Mouse (Mus musculus): Measurements from ENCODE around the gene Mrpl23. TPM values are rescaled to one million over a fixed set of nuclear protein-coding genes. Genes with fewer than 3 reads are reported as not detected.

Mrpl23 gene
- polyA plus RNA-seq, 1 experiment from 2014 or later: 21.6 TPM

GRCm38 (mm10) chr7:142533059-142533855 is 771 bp downstream of the Mrpl23 start:
- H3K9ac ChIP-seq: peak overlapping the region; percentile 76
- ATAC-seq (ENCODE audit: low FRiP score) (peak; percentile 92), DNase-seq (ENCODE audit: low spot score) (peak; percentile 89)
- WGBS: 1% methylated on average over 35 of the region's 44 CpGs
- H3K4me2 ChIP-seq (replicated peaks): peak overlapping the region; percentile 72
- no peaks in the 10 kb centered on the region for H3K9me3 ChIP-seq (ENCODE audit: control insufficient read depth, low read length)
- H3K36me3 ChIP-seq (replicated peaks; ENCODE audit: control insufficient read depth, insufficient read depth): peaks cover 10% of the 10 kb centered on the region; the same call in 1 of the 2 replicates
- no peaks in the 10 kb centered on the region for H3K27me3 ChIP-seq (ENCODE audit: control insufficient read depth, insufficient read depth, low read length)
- peak overlapping the region; percentile 75 for H3K27ac ChIP-seq
- H3K4me3 ChIP-seq (replicated peaks; ENCODE audit: low read length): peak overlapping the region; percentile 67
- peaks cover 18% of the 10 kb centered on the region for H3K4me1 ChIP-seq (replicated peaks; ENCODE audit: control insufficient read depth, insufficient read depth, low read length)

GRCm38 (mm10) chr7:142535116-142535515 is 2.6 kb downstream of the Mrpl23 start:
- peaks cover 28% of the 10 kb centered on the region for H3K4me1 ChIP-seq (replicated peaks; ENCODE audit: control insufficient read depth, insufficient read depth, low read length)
- H3K4me3 ChIP-seq (replicated peaks; ENCODE audit: low read length): no peak overlapping the region
- H3K4me2 ChIP-seq (replicated peaks): no peak overlapping the region
- DNase-seq (ENCODE audit: low spot score) (no peak), ATAC-seq (ENCODE audit: low FRiP score) (no peak)
- no peak overlapping the region for H3K27ac ChIP-seq
- peaks cover 16% of the 10 kb centered on the region; the same call in 1 of the 2 replicates for H3K36me3 ChIP-seq (replicated peaks; ENCODE audit: control insufficient read depth, insufficient read depth)
- 87% methylated on average over 4 of the region's 4 CpGs for WGBS
- H3K9ac ChIP-seq: no peak overlapping the region
- no peaks in the 10 kb centered on the region for H3K27me3 ChIP-seq (ENCODE audit: control insufficient read depth, insufficient read depth, low read length)
- no peaks in the 10 kb centered on the region for H3K9me3 ChIP-seq (ENCODE audit: control insufficient read depth, low read length)

DNA sequence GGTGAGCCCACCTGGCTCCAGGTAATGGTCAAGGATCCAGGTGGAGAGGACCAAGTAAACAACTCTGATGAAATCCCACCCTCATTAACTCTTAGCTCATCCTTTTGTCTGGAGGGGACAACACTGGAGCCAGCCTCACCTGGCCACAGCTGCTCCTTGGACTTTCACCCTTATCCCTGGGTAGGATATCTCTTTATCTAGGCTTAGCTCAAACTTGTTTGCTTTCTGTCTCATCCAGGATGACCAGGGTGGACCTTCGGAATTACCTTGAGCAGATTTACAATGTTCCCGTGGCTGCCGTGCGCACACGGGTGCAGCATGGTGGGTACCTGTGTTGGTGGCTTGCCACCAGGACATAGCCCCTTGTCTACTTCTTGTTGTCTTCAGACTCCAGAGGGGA is 3.3 kb downstream of the Mrpl23 start:
- no peak overlapping the region for H3K27ac ChIP-seq
- peaks cover 19% of the 10 kb centered on the region for H3K36me3 ChIP-seq (replicated peaks; ENCODE audit: control insufficient read depth, insufficient read depth)
- H3K9ac ChIP-seq: no peak overlapping the region
- H3K27me3 ChIP-seq (ENCODE audit: control insufficient read depth, insufficient read depth, low read length): no peaks in the 10 kb centered on the region
- H3K4me1 ChIP-seq (replicated peaks; ENCODE audit: control insufficient read depth, insufficient read depth, low read length): peaks cover 28% of the 10 kb centered on the region
- H3K4me3 ChIP-seq (replicated peaks; ENCODE audit: low read length): no peak overlapping the region
- DNase-seq (ENCODE audit: low spot score): no peak
- H3K9me3 ChIP-seq (ENCODE audit: control insufficient read depth, low read length): no peaks in the 10 kb centered on the region
- no peak for ATAC-seq (ENCODE audit: low FRiP score)
- WGBS: over 99% methylated on average over 5 of the region's 5 CpGs
- H3K4me2 ChIP-seq (replicated peaks): no peak overlapping the region

GRCm38 (mm10) chr7:142537181-142537580 is 4.7 kb downstream of the Mrpl23 start:
- Histone ChIP-seq H3K4me2 (replicated peaks) (no peak overlapping the region), H3K36me3 (replicated peaks; ENCODE audit: control insufficient read depth, insufficient read depth) (peaks cover 29% of the 10 kb centered on the region), H3K9ac (no peak overlapping the region), H3K4me3 (replicated peaks; ENCODE audit: low read length) (no peak overlapping the region), H3K27me3 (ENCODE audit: control insufficient read depth, insufficient read depth, low read length) (no peaks in the 10 kb centered on the region), H3K4me1 (replicated peaks; ENCODE audit: control insufficient read depth, insufficient read depth, low read length) (peaks cover 28% of the 10 kb centered on the region), H3K9me3 (ENCODE audit: control insufficient read depth, low read length) (no peaks in the 10 kb centered on the region), H3K27ac (no peak overlapping the region)
- DNase-seq (ENCODE audit: low spot score): no peak
- ATAC-seq (ENCODE audit: low FRiP score): no peak
- WGBS: 75% methylated on average over 5 of the region's 5 CpGs

GRCm38 (mm10) chr7:142537879-142538278 is 5.4 kb downstream of the Mrpl23 start:
- WGBS: 10% methylated on average over 6 of the region's 6 CpGs
- Histone ChIP-seq H3K4me2 (replicated peaks) (no peak overlapping the region), H3K27me3 (ENCODE audit: control insufficient read depth, insufficient read depth, low read length) (no peaks in the 10 kb centered on the region), H3K9me3 (ENCODE audit: control insufficient read depth, low read length) (no peaks in the 10 kb centered on the region), H3K27ac (peak overlapping the region; percentile 45; the same call in 1 of the 2 replicates), H3K4me1 (replicated peaks; ENCODE audit: control insufficient read depth, insufficient read depth, low read length) (peaks cover 28% of the 10 kb centered on the region), H3K4me3 (replicated peaks; ENCODE audit: low read length) (no peak overlapping the region), H3K9ac (peak overlapping the region; percentile 26; the same call in 1 of the 2 replicates), H3K36me3 (replicated peaks; ENCODE audit: control insufficient read depth, insufficient read depth) (peaks cover 29% of the 10 kb centered on the region)
- ATAC-seq (ENCODE audit: low FRiP score) (no peak), DNase-seq (ENCODE audit: low spot score) (peak; percentile 84)

DNA sequence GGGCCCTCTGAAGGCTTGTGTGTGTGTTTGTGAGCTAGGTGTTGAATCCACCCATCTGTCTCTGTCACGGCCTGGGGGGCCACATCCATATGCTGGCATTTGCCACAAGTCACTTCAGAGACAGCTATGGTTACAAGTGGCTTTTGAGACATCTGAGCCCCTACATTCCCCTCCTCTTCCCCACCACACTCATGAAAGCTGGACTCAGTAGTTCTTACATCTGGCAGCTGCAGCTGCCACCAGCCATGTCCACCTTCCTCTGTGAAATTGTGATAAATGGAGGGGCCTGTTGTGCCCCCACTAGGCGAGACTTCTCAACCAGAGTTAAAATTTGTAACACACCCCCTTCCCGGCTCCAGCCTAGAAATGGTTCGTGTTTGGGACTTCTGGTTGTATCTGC is 5.8 kb downstream of the Mrpl23 start:
- Histone ChIP-seq H3K9me3 (ENCODE audit: control insufficient read depth, low read length) (no peaks in the 10 kb centered on the region), H3K27me3 (ENCODE audit: control insufficient read depth, insufficient read depth, low read length) (no peaks in the 10 kb centered on the region), H3K9ac (peak overlapping the region; percentile 26; the same call in 1 of the 2 replicates), H3K4me2 (replicated peaks) (no peak overlapping the region), H3K4me1 (replicated peaks; ENCODE audit: control insufficient read depth, insufficient read depth, low read length) (peaks cover 31% of the 10 kb centered on the region), H3K36me3 (replicated peaks; ENCODE audit: control insufficient read depth, insufficient read depth) (peaks cover 29% of the 10 kb centered on the region), H3K4me3 (replicated peaks; ENCODE audit: low read length) (no peak overlapping the region), H3K27ac (peak overlapping the region; percentile 45)
- WGBS: 39% methylated on average over 4 of the region's 4 CpGs
- DNase-seq (ENCODE audit: low spot score) (no peak), ATAC-seq (ENCODE audit: low FRiP score) (no peak)

DNA sequence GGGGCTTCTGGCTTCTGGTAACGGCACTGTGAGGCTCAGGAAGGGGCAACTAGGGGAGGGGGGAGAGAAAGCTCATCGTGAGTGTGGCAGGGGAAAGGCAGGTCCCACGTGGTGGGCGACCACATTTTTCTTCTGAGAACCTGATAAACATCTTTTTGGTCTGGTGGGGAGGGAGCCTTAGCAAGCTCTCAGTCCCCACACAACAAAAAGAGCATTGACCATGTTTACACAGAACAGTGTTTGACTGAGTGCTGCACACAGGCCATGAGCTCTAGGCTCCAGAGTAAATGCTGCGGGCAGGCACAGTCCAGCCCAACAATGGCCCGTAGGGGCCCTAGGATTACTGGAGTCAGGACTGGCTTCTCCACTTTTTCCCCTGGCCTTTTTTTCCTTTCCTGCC is 6.3 kb downstream of the Mrpl23 start:
- Histone ChIP-seq H3K27ac (peak overlapping the region; percentile 45; the same call in 1 of the 2 replicates), H3K9ac (0 out of 2 replicates have a peak overlapping the region, but pooled peaks have one; percentile 26), H3K4me1 (replicated peaks; ENCODE audit: control insufficient read depth, insufficient read depth, low read length) (peaks cover 27% of the 10 kb centered on the region), H3K4me3 (replicated peaks; ENCODE audit: low read length) (no peak overlapping the region), H3K4me2 (replicated peaks) (no peak overlapping the region), H3K36me3 (replicated peaks; ENCODE audit: control insufficient read depth, insufficient read depth) (peaks cover 29% of the 10 kb centered on the region), H3K9me3 (ENCODE audit: control insufficient read depth, low read length) (no peaks in the 10 kb centered on the region), H3K27me3 (ENCODE audit: control insufficient read depth, insufficient read depth, low read length) (no peaks in the 10 kb centered on the region)
- no peak for DNase-seq (ENCODE audit: low spot score)
- ATAC-seq (ENCODE audit: low FRiP score): no peak
- WGBS: 32% methylated on average over 6 of the region's 6 CpGs

GRCm38 (mm10) chr7:142539828-142540227 is 7.3 kb downstream of the Mrpl23 start:
- no peaks in the 10 kb centered on the region for H3K9me3 ChIP-seq (ENCODE audit: control insufficient read depth, low read length)
- ATAC-seq (ENCODE audit: low FRiP score): no peak
- H3K27me3 ChIP-seq (ENCODE audit: control insufficient read depth, insufficient read depth, low read length): no peaks in the 10 kb centered on the region

DNA sequence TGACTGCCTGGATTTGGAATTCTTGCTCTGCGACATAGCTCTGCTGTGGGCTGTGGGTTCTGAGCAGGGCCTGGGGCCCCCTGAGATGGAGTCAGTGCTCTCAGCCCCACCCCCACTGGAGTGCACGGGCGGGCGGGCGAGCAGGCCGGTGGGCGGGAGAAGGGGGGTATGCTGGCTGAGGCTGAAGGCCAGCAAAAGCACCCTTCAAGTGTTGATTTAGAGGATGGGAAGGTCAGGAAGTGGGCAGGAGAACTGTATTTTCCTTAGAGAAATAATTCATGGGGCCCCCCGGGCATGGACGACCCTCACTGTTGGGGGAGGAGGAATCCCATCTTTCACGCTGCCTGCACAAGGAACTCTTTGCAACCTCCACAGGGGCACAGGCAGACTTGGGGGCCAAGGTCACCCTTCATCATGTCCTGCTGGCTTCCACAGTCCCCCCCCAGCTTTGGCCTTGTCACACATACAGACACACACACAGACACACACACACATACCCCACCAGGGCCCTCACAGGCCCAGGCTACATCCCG is 10.4 kb downstream of the Mrpl23 start:
- Histone ChIP-seq H3K4me1 (replicated peaks; ENCODE audit: control insufficient read depth, insufficient read depth, low read length) (peaks cover 19% of the 10 kb centered on the region), H3K4me3 (replicated peaks; ENCODE audit: low read length) (no peak overlapping the region), H3K27me3 (ENCODE audit: control insufficient read depth, insufficient read depth, low read length) (no peaks in the 10 kb centered on the region), H3K4me2 (replicated peaks) (no peak overlapping the region), H3K36me3 (replicated peaks; ENCODE audit: control insufficient read depth, insufficient read depth) (peaks cover 28% of the 10 kb centered on the region), H3K9me3 (ENCODE audit: control insufficient read depth, low read length) (no peaks in the 10 kb centered on the region), H3K27ac (no peak overlapping the region), H3K9ac (no peak overlapping the region)
- ATAC-seq (ENCODE audit: low FRiP score): no peak
- no peak for DNase-seq (ENCODE audit: low spot score)
- 21% methylated on average over 11 of the region's 11 CpGs for WGBS

More at GRCm38 (mm10) chr7:142539828-142540227, 7.3 kb downstream of the Mrpl23 start:
- Histone ChIP-seq H3K9ac (no peak overlapping the region), H3K4me2 (replicated peaks) (no peak overlapping the region), H3K4me1 (replicated peaks; ENCODE audit: control insufficient read depth, insufficient read depth, low read length) (peaks cover 19% of the 10 kb centered on the region), H3K27ac (no peak overlapping the region), H3K4me3 (replicated peaks; ENCODE audit: low read length) (no peak overlapping the region), H3K36me3 (replicated peaks; ENCODE audit: control insufficient read depth, insufficient read depth) (peaks cover 29% of the 10 kb centered on the region)
- WGBS: 64% methylated on average over 8 of the region's 8 CpGs
- DNase-seq (ENCODE audit: low spot score): no peak
